Mouse (Mus musculus): ENCODE results near the gene Syt14.

- TF ChIP-seq CTCF (IDR thresholded peaks at IDR 0.05; ENCODE audit: insufficient read depth, low read length) (no peak), POLR2A (IDR thresholded peaks at IDR 0.05; ENCODE audit: borderline replicate concordance, extremely low read depth, low read depth, low read length) (no peak)
These were observed 165.8 kb downstream of the Syt14 start for GRCm38 (mm10) chr1:192869761-192870160.
